Mouse (Mus musculus): Measurements from ENCODE around the gene St6galnac3.
A peak's percentile ranks its signal among the peaks of the same experiment; 100 is the strongest.
"Not testable (repeated sequence)": the region's sequence is repeated elsewhere in the genome, so short reads cannot be mapped to it uniquely, and the experiment has no call there.

St6galnac3 gene

DNA sequence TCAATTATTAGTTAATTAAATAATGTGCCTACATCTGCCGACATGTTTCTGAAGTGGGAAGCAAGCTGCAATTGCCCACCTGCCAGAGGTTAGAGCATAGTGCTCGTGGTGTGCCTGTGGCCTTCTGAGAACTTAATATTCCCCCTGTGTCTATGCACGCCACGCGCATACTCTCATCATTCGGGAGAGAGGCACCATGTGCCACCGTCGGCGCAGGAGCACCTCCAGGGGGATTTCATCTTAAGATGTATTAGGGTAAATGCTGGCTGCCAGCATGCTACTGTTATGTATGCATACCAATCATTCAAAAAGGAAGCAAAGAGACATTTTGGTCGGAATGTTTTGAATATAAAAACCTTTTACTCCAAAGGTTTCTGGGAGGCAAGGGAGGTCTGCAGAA lies 319.3 kb downstream of the St6galnac3 start:
- no peak for DNase-seq

DNA sequence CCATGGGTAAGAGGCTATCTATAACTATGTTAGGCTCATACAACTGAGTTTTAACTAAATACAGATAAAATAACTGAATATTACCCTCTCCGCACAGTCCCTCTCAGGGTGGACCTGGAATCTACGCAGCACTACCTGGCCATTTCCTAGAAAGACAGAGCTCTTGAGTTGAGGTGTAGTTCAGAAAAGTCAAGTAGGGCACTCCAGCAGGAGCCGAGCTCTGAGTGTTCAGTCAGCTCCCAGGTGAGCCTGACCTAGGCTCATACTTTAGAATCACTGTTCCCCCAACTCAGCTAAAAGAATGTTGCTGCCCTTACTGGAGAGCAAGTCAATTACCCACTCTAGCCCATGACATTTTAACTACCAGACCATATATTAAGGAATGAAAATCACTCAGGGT lies 324.7 kb downstream of the St6galnac3 start:
- DNase-seq: no peak

DNA sequence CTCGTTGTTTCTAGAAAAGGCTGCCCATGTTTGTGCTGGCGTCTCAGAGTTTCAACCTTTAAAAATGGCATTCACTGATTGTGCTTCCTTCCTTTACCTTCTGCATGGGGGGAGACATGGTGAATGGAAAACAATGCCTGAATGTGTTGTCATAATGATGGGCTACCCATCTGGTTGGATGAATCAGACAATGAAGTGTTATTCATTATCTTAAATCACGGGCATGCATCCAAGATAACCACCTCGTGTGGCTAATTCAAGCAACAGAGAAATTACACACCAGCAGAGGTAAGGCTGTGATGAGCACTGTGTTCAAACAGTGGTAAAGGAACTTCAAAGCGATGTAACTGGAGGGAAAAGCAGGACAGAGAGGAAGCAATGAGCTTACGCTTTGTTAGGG lies 325.4 kb downstream of the St6galnac3 start:
- DNase-seq: no peak

DNA sequence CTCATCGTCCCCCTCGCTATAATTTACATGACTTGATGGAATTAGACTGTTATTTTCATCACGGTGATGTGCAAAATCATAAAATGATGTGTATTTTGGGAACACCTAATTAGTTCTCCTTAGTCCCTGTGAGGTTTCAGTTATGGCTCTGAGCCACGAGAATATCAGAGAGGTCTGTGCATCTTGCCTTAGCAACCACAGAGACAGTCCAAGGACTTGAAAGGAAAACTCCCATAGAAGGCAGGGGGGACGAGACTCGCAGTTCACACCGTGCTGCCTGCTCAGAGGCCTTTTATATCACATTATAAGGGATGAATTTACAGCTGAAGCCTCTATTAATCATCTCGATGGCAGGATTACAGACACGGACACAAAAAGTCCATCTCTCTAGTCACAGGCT lies 327.2 kb downstream of the St6galnac3 start:
- DNase-seq: no peak

DNA sequence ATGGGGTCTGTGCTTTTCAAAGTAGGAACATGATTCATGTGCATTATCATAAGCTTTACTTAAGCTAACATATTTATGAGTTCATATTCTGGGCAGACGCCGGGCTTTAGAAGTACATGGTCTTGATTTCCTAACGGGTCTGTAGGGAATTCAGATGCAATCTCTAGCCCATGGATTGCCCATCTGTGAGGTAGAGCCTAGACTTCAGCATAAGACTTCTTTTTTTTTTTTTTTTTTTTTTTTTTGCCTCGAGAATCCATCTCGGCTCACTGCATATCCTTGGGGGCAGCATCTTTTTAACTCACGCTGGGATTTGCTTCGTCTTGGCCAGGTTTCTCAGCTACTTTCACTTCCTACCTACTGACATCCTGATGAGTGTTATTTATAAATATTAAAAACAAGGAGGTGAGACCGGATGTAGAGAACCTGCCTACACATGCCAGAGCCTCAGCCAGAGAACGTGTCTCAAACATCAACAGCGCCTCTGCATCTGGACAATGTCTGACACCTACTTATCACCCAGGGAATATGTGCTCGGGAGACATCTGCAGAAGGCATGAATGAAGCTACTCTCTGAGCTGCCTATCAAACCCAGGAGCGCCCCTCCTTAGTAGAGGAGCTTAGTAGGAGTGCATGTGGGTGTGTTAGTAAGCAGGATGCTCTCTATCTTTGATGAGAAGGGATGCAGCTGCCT lies 328.5 kb downstream of the St6galnac3 start:
- DNase-seq: no peak

DNA sequence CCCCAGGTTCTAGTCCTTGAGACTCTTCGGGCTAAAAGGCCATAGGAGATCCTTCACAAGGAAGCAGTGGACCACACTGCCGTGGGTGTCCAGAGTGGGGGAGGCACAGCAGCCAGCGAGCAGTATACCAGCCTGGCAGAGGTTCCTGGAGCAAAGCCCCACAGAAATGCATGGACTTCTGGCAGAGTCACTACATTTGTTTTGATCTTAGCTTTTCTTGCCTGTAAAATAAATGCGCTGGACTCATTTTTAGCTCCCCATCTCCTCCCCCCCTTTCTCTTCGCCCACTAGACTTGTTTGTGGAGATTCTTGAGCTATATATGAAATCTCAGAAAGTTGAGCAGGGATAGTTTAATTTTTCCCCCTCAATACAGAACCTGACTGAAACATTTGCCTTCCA lies 329.6 kb downstream of the St6galnac3 start:
- no peak for DNase-seq

DNA sequence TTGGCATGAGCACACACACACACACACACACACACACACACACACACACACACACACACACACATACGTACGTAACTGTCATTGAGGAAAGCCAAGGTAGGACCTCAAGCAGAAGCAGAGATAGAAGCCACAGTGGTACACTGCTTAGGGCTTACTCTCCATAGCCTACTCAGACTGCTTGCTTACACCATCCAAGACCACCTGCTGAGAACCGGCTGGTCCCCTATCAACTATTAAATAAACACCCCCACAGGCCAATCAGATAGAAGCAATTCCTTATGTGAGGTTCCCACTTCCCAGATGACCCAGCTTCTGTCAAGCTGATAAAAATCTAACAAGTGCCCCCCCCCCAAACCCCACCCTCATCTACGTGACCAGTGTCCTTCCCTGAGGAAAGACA lies 330.2 kb downstream of the St6galnac3 start:
- DNase-seq: peak; percentile 33 to 59

DNA sequence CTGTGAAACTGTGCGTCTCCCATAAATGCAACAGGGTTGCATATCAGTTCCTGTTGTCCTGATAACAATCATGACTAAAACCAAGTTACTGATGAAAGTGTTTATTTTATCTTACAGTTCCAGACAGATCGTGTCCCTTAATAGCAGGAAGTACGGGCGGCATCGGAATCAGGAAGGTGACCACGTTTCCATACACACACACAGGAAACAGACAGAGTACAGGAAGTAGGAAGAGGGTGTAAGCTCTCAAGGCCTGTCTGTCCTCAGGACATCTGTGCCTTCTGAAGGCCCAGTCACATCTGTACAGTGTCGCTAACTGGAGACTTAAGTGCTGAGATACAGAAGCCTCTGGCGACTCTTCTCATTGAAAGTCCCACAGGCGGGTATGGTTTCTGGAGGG lies 330.8 kb downstream of the St6galnac3 start:
- no peak for DNase-seq

DNA sequence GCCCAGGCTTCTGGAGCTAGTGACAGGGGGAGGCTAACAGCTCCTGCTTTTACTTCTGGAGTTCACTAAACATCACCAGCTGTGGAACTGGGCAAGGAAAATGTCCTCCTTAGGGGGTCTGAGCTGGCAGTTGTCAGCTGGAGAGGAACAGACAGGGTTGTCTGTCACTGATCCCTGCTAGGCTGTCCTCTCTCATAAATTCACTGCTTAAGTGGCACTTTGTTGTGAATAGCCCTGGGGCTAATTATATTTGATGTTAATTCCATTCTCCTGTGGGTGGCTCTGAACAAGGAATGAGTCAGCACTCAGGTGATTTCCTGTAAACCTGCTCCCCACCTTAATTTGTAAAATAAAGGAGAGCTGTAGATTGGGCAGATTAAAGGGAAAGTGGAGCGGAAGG lies 333.5 kb downstream of the St6galnac3 start:
- DNase-seq: not testable (repeated sequence)

DNA sequence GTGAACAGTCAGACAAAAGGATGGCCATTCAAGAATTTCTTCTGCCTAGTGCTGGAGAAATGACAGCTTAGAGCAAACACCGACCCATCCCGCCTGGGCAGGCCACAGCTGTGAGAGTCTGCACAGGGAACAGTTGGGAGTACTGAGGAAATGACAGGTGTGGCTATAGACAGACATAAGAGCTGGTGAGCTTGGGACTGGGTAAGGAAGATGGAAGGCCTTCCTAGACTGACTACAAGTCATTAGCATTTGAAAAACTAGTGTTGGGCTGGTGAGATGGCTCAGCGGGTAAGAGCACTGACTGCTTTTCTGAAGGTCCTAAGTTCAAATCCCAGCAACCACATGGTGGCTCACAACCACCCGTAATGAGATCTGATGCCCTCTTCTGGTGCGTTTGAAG lies 340.3 kb downstream of the St6galnac3 start:
- DNase-seq: not testable (repeated sequence)

DNA sequence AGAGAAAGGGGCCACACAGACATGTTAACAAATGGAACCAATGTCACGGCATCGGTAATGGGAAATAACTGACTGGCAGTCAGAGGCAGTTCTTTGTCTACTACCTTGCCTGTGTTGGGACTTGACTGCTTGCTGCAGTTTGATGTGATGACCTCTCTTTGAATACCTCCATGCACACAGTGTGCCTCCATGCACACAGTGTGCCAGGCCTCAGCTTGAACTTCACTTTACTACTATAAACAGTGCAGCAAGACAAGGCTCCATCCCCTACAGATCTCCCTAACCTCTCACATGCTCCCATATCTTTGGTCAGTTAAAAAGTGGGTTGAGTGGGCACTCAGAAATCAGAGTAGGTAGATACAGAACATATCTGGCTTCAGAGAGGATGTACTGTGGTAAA lies 341.3 kb downstream of the St6galnac3 start:
- no peak for DNase-seq

DNA sequence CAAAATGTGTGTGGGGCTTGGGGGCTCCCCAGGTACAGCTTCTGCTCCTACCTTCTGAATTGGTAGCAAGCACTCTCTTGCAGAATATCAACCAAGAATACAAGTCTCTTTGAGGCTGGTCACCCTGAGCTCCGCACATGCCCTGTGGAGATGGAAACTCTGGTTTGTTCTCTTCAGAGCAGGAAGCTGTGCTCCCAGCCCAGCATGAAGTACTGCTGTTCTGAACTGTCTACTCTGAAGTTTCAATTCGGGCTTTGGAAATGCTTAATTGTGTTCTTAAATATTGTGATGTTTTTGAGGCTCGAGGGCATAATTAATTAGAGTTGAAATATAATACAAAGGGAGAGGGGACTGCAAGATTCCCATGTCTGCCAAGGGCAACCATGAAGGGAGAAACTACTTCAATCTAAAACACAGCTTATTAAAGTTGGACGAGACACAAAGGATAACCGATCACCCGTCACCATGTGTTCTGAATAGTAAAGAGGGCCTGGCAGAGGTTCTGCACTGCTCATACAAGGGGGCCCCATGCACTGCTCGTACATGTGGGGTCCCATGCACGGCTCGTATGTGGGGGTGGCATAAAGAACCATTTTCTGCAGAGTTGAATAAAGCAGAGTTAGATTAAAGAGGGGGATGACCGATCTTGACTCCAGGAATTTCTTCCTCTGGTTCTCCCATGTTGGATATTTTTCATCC lies 359.8 kb downstream of the St6galnac3 start:
- no peak for DNase-seq

DNA sequence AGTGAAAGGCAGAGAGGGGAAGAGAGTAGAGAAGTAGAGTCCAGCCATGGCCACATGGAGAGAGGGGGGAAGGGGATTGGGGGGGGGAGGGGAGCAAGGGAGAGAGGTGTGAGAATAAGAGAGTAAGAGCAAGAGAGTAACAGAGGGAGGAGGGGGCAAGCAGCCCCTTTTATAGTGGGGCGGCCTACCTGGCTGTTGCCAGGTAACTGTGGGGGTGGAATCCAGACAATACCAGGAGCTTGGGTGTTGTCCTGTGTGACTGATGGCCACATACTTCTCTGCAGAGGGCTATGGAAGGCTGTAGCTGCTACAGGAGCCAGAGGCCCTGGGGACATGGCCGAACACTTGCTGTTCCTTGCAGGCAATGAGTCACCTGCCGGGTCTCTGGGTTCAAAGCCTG lies 360.6 kb downstream of the St6galnac3 start:
- DNase-seq: no peak

DNA sequence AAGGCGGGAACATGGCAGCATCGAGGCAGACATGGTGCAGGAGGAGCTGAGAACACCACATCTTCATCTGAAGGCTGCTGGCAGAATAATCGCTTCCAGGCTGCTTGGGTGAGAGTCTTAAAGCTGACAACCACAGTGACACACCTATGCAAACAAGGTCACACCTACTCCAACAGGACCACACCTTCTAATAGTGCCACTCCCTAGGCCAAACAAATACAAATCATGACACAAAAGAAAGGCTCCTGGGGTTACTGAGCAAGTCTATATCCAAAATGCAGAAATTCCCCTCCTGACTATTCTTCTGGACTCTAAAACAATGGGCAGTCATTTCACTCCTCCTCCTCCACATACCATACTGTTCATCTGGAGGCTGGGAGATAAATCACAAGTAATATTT lies 365.0 kb downstream of the St6galnac3 start:
- DNase-seq: no peak

DNA sequence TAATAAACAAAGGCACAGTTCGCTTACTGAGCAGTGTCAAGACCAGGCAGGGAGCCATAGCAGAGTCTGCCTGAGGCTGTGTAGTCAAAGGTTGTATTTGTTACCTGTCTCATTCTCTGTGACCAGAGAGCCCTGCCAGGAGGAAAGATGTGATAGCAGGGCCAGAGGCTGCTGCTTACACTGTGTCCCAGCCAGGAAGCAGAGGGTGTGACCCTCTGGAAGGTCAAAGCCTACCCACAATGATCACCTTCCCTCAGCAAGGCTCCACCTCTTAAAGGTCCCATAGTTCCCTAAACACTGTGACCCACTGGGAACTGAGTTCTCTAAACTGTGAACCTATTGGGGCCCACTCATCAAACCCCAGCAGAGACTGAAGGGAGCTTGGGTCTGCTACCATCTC lies 368.9 kb downstream of the St6galnac3 start:
- no peak for DNase-seq

DNA sequence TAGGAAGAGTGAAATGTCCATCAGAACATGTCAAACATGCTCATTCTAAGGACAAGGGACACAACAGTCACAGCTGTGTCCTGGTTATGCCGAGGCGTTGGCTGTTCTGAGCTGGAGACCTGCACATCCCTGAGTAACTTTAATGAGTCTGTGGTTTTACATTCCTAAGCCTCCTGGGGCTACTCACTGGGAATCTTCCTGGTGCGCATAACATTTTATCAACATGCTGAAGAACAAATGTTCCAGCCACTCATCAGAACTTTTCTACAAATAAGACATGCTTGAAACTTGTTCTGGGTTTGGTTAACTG lies 370.0 kb downstream of the St6galnac3 start:
- DNase-seq: no peak

DNA sequence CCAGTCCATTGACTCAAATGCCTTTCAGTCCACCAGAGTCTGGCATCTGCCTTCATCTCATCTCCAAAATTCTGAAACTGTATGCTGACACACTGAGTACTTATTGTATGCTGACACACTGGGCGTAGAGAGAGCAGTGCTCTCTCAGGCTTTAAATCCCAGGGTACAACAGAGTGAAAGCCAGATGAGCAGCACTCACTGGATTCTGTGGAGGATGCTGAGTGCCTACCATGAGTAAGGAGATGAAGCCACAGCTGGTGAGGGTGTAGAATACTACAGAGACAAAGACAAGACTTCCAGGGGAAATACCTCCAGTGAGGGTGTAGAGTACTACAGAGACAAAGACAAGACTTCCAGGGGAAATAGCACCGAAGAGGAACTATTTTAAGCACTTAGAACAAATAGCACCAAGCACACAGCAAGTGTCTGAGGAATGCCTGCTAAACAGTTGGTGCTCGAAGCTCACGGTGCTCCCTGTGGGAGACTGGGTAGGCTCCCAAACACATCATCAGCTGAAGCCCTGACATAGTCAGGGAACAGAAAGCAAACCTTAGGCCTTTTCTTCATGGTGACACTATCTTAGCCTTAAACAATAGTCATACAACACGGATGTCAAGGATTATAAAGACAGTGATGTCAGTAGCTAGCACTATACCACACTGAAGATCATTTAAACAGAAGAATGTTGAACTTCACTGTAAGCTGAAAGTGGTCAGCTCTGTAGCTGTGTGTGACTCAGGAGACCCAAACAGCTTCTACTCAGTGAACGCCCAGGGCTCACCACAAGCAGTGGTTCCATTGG lies 370.6 kb downstream of the St6galnac3 start:
- DNase-seq: no peak

DNA sequence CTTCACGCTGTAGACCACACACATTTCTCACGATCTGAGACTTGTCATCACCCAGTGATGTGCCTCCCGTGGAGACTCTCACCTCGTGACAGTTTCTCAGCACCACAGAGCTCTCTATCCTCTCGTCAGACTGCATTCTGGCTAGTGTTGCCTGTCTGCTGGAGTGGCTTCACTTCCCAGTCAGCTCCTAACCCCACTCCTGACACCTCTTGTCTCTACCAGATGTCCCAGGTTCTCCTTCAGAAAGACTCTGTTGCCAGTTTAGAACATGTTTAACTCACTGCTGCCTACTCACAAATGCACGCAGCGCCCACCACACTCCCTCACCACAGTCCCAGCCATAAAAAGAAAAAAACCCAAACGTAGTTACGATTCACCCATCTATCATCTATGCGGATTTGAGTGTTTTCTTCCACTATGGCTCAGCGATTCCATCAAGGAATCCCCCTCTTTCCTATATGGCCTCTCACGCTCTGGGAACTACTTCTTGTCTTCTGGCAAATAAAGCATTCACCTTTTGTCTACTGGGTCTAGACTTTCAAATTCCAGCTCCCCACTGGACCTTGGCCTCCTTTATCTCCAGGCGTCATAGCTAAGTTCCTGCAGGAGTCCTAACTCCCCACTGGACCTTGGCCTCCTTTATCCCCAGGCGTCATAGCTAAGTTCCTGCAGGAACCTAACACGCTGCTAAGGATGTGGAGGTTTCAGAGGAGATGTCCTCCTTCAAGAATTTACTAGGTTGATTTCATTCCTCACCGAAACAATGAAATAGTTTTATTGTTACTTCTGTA lies 371.5 kb downstream of the St6galnac3 start:
- DNase-seq: no peak

DNA sequence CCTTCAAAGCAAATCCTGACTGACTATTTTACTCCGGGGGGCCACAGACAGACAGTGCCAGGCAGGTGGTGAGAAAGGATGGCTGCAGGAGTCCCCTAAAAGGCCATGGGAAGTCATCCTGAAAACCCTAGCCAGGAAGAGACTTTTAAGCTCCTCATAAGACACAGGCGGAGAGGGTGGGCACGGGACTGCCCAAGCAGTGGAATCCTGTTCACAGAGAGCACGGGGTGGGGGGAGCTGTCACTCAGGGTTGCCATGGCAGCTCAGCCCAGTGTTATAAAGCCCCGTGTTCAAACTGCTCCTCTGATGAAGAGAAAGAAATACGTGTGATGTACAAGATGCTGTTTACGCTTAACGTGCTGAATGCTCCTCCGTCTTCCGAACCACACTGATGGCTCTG lies 375.0 kb downstream of the St6galnac3 start:
- DNase-seq: no peak

DNA sequence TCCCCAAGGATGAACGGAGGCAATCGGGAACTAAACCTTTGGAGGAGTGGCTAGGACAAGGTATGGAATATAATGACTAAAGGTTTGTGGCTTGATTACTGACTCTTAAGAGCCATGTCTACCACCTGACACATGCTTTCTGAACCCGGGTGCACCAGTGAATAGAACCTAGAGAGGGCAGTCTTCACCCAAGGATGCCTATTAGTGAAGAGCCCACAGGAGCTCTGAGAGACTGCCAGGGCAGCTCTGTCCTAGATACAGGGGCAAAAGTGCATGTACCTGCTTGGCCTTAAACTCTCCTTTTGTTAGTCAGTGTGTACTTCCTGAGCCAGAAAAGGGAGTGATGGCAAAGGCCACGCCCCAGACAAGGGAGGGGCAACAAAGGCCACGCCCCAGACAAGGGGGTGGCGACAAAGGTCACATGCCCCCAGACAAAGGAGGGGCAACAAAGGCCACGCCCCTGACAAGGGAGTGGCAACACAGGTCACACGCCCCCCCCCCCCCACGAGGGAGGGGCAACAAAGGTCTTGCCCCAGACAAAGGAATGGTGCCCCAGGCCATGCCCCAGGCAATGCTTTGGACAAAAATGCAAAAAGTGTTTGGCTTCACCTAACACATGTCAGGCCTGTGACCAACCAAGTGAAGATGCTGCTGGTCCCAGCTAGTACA lies 376.0 kb downstream of the St6galnac3 start:
- no peak for DNase-seq

DNA sequence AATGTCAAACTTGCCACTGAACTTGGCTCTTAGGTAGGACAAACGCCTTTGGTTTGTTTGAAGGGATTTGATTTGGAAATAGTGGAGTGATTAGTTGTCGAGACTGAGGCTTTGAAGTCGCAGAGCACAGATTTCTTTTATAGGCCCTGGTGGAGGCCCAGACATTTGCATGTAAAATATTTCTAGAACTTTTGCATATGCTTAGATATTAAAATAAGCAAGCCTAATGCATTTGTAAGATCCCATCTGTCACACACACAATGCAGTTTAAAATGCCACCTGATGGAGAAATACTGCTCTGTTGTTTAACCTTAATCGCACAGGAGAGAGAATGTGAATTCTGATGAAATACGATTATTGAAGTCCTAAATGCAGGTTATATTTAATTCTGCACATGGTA lies 380.0 kb downstream of the St6galnac3 start:
- no peak for DNase-seq

DNA sequence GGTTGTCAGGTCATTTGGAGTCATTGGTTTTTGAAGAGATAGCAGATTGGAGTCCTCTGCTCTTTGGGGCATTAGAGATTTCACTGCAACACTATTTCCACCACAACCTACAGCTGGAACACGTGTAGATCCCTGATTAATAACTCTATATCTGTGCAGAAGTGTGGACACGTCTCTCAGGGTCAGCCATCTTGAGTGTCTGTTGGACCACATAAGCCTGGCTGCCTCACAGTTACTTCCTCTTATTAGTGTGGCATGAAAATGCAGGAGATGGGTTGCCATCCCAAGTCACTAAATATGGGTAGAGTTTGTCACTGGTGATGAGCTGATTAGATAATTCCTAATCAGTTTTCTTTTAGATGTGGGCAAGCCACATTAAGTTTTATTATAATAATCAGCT lies 385.0 kb downstream of the St6galnac3 start:
- no peak for DNase-seq

DNA sequence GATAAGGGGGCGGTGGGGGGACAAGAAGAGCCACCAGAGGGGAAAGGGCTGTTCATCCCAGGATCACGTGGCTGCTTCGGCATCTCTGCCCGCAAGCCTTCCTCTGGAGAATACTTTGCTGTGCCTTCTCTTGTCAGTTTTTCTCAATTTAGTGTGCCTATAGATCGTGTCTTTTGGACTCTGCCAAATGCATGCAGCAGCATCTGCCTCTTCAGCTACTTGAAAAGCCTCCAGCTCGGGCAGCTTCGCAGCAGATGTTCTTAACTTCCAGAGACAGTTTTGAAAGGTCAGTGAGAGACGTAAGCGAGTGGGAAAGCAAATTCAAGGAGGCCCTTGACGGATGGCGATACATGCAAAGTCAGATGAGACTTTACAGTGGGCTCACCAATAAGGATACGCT lies 385.9 kb downstream of the St6galnac3 start:
- no peak for DNase-seq
